Mouse (Mus musculus) CD4-positive, CD25-positive, alpha-beta regulatory T cell, adult 2 months (primary cell): ENCODE measurements around the gene Med25.
"Not testable (repeated sequence)": the region's sequence is repeated elsewhere in the genome, so short reads cannot be mapped to it uniquely, and the experiment has no call there.

Experiments
- DNase-seq: peaks from one replicate; pipeline ENCODE4 v3.0.0-alpha.2; 2012; ENCODE audit warnings: low read depth, low spot score

Gene Med25

DNA sequence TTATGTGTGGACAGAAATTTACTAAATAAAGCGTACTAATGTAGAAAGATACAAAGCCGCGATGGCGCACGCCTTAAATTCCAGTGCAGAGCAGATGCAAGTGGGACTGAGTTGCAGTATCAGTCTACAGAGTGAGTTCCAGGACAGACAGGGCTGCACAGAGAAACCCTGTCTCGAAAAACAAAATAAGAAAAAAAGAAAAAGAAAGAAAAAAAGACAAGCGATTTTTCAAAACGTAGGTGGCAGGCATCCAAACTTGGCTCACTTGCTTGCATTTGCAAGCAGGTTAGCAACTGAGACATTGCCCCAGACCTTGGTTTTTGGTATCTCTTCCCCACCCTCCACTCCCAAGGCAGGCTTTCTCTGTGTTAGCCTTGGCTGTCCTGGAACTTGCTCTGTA is 685 bp upstream of the Med25 start:
- DNase-seq = no peak

- peak; percentile 36 for DNase-seq
Measured at GRCm38 (mm10) chr7:44891611-44892010, 901 bp downstream of the Med25 start.

- no peak for DNase-seq
Measured at GRCm38 (mm10) chr7:44890737-44891136, 1.8 kb downstream of the Med25 start.

DNA sequence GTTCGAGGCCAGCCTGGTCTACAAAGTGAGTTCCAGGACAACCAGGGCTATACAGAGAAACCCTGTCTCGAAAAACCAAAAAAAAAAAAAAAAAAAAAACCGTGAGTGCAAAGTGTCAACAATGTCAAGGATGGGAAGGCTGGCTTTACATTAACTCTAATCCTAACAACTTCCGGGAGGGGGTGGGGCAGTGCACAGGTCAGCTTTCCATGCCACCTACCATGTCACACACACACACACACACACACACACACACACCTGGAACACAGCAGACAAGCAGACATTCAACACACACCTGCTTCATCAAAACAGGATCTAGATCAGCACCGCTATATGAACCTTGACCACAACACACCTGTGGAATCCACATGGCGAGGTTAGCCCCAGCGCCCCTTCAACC is 2.3 kb downstream of the Med25 start:
- no peak for DNase-seq

DNA sequence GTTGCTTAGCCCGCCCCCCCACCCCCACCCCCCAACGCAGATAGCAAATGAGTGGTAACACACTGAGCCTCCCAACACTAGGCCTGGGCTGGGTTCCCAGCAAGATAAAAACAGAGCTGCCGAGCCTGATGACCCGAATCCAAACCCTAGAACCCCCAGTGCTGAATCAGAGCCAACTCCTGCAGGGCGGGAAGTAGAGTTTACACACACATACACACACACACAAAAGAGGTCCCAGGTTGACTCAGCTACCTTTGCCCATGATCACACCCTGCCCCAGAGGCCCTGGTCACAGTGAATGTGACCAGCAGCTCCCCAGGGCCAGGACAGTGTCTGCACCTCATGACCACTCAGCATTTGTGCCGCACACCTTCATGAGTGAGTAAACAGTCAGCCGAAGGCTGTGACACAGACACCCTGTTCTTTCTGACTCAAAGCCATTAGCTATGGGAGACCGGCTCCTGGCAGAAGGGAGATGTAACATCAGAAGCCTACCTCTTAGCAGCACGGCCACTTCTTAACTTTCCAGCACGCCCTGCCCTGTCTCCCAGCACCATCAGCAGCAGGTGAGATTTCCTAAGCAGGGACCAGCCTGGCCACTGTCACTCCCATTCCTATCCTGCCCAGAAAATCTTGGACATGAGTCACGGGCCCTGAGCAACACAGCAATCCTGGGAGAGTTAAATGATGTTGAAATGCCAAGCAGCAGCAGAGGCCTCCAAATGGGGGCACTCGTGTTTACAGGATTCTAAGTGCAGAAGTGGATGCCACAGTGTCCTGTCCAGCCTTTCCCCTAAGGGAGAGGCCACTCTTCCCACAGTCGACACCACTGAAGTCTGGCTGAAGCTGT is 4.0 kb downstream of the Med25 start:
- no peak for DNase-seq

GRCm38 (mm10) chr7:44886964-44887363 is 5.5 kb downstream of the Med25 start:
- no peak for DNase-seq

DNA sequence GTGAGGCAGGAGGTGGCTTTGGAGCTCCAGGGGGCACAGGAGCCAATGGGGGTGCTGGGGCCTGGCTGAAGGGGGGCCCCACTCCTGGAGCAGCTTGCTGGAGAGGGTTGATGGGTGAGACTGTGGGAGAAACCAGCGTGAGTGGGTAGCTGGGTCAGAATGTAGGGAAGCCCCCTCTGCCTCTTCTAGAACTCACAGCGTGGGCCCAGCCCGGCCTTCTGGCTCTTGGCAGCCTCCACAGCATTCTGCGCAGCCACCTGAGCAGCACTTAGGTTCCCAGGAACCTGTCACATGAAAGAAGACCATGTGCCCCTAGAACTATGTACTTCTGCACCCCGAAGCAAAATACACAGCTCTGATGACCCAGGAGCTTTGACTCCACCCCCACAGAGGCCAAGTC is 7.9 kb downstream of the Med25 start:
- no peak for DNase-seq

DNA sequence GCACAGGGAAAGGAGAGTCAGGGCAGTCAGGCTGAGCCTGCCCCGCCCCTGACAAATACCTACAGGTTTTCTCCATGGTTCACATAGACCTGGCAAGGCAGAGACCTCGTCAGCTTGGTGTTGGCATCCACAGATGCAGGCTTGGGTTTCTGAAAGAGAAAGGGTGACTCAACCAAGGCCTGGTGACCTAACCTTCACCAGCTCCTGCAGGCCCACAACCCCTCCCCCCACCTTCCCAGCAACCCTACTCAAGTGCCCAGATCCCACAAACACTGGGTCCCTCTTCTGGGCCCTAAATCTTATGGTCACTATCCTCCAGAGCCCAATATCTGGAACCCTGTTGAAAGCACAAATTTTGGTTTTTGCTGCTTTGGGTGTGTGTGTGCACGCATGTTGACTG is 9.5 kb downstream of the Med25 start:
- no peak for DNase-seq

DNA sequence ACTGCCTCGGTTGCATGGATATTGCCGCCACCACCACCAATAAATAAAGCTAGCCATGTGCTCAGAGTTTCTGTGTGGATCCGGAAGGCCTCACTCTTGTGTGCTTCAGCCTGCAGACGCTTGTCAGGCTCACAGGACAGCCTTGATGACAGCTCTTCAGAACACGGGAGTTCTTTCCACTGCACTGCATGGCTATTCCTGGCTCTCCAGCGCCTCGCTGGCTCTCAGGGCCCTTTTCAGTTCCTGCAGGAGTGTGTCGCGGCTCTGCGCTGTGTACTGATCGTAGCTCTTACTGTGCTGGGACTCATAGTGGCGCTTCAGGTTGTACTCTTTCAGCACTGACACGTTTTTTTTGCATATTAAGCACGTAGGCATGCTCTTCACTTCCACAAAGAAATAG is 14.7 kb downstream of the Med25 start:
- DNase-seq = no peak

DNA sequence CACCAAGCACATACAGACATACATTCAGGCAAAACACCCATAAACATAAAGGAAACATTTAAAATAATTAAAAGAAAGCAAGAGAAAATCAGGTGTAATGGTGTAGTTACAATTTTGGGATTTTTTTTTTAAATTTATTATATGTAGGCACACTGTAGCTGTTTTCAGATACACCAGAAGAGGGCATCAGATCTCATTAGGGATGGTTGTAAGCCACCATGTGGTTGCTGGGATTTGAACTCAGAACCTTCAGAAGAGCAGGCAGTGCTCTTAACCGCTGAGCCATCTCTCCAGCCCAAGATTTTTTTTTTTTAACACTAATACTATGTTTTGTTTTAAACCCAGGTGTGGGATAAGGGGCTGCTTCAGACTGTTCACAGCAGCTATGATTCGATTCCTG is 20.7 kb downstream of the Med25 start:
- not testable (repeated sequence) for DNase-seq

DNA sequence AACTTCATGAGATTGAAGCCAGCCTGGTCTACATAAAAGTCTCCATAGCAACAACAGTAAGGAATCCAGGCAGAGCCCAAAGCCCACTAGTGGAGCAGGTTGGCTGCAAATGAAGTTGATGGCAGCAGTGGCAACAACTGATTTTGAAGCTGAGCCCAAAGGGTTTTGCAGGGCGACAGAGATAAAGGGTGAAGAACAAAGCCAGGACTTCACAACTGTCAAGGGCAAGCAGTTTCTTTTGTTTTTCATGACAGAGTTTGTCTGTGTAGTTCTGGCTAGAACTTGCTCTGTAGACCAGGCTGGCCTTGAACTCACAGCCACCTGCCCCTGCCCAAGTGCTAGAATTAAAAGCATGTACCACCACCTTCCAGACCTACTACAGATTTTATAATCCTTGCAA is 21.3 kb downstream of the Med25 start:
- DNase-seq = no peak

GRCm38 (mm10) chr7:44870614-44871013 is 21.9 kb downstream of the Med25 start:
- DNase-seq = no peak

GRCm38 (mm10) chr7:44869697-44870528 is 22.6 kb downstream of the Med25 start, which contains the start of gene Ptov1:
Gene Ptov1, minus strand, starts transcription at chr7:44869788.
- DNase-seq = peak; percentile 85

- DNase-seq = peak; percentile 64
Measured at GRCm38 (mm10) chr7:44868919-44869696, 23.4 kb downstream of the Med25 start.

- DNase-seq = no peak
Measured at GRCm38 (mm10) chr7:44868465-44868864, 24.0 kb downstream of the Med25 start.

DNA sequence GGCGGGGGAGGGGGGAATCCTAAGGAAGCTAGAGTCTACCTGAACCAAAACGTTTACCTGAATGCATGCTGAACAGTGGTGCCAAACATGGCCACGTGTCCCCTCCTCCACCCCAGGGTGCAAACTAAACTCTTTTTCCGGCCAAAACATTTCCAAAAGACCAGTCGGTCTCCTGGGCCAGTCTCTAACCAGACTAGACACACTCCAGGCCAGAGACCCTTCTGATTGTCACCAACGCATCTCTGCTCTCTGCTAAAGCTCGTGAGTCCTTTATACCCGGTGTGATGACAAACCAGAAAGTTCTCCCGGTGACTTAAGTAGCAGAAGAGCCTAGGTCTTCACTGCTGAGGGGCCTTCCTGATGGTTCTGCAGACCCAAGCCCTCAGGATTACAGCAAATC is 24.7 kb downstream of the Med25 start:
- DNase-seq = no peak

- DNase-seq = no peak
Measured at GRCm38 (mm10) chr7:44867010-44867702, 25.4 kb downstream of the Med25 start.

- no peak for DNase-seq
Measured at GRCm38 (mm10) chr7:44866276-44867009, 26.1 kb downstream of the Med25 start.

GRCm38 (mm10) chr7:44864595-44865542 is 27.6 kb downstream of the Med25 start:
- DNase-seq = no peak
